Mouse (Mus musculus) neural tube, embryonic 13.5 days (tissue): ENCODE results near the gene Lmo3. TPM values are rescaled to one million over a fixed set of nuclear protein-coding genes. Genes with fewer than 3 reads are reported as not detected.

Source experiments
- ATAC-seq: fragments of 200-750 bp; cut with Nextera tagmentation; 2 replicates; pipeline ENCODE4 v1.8.0; 2017; ENCODE audit warnings: low read depth, mild to moderate bottlenecking, moderate TSS enrichment, moderate library complexity
- H3K27ac ChIP-seq: fragments of 300-500 bp; sonication (generic); replicated peaks from 2 replicates; pipeline ENCODE4 v1.5.1; 2015; ENCODE audit warnings: moderate library complexity, mild to moderate bottlenecking, inconsistent platforms
- H3K27me3 ChIP-seq: fragments of 300-500 bp; sonication (generic); 2 replicates; pipeline ENCODE4 v1.6.1; 2015; ENCODE audit warnings: mild to moderate bottlenecking, inconsistent platforms
- H3K36me3 ChIP-seq: fragments of 300-500 bp; sonication (generic); 2 replicates; pipeline ENCODE4 v1.6.1; 2015; ENCODE audit warnings: mild to moderate bottlenecking, inconsistent platforms
- H3K4me1 ChIP-seq: fragments of 300-500 bp; sonication (generic); replicated peaks from 2 replicates; pipeline ENCODE4 v1.6.1; 2015; ENCODE audit warnings: inconsistent platforms
- H3K4me2 ChIP-seq: fragments of 300-500 bp; sonication (generic); 2 replicates; pipeline ENCODE4 v1.6.1; 2015; ENCODE audit warnings: inconsistent platforms, mild to moderate bottlenecking, moderate library complexity
- H3K4me3 ChIP-seq: fragments of 300-500 bp; sonication (generic); 2 replicates; pipeline ENCODE4 v1.5.1; 2015; ENCODE audit warnings: mild to moderate bottlenecking, inconsistent platforms
- H3K9ac ChIP-seq: fragments of 300-500 bp; sonication (generic); 2 replicates; pipeline ENCODE4 v1.6.1; 2015; ENCODE audit warnings: moderate library complexity, mild to moderate bottlenecking, inconsistent platforms
- H3K9me3 ChIP-seq: fragments of 300-500 bp; sonication (generic); 2 replicates; pipeline ENCODE4 v1.6.1; 2016; ENCODE audit warnings: inconsistent platforms
- WGBS: fragments of 180-500 bp; shearing (Covaris S2); methylation state at CpG from one replicate; pipeline ENCODE4 v1.1.7; 2015; 5-methylcytosine and 5-hydroxymethylcytosine counted together
- polyA plus RNA-seq: library from polyadenylated mRNA; unstranded; fragments of >200 nt; fragmentation: Nextera tagmentation; extraction: Ambion mirVana; gene quantifications from 2 replicates; pipeline ENCODE4 v1.2.1, GENCODE M21; 2015

Gene Lmo3
- polyA plus RNA-seq, 1 experiment from 2014 or later: 44.9 TPM

GRCm38 (mm10) chr6:138503946-138504345, 77.8 kb downstream of the Lmo3 start:
- no peak for ATAC-seq
- Histone ChIP-seq H3K4me1 (no peaks in the 10 kb centered on the region), H3K27ac (no peak overlapping the region), H3K9me3 (no peaks in the 10 kb centered on the region), H3K4me2 (no peak overlapping the region), H3K36me3 (no peaks in the 10 kb centered on the region), H3K9ac (no peak overlapping the region), H3K27me3 (no peaks in the 10 kb centered on the region), H3K4me3 (no peak overlapping the region)
- WGBS: 94% methylated on average over 1 of the region's 1 CpGs

GRCm38 (mm10) chr6:138482834-138483233, 98.9 kb downstream of the Lmo3 start:
- Histone ChIP-seq H3K4me1 (no peaks in the 10 kb centered on the region), H3K27me3 (no peaks in the 10 kb centered on the region), H3K4me3 (no peak overlapping the region), H3K4me2 (no peak overlapping the region), H3K36me3 (no peaks in the 10 kb centered on the region), H3K9me3 (no peaks in the 10 kb centered on the region), H3K9ac (no peak overlapping the region), H3K27ac (no peak overlapping the region)
- no peak for ATAC-seq
- WGBS: 78% methylated on average over 3 of the region's 3 CpGs

GRCm38 (mm10) chr6:138477611-138478010, 104.2 kb downstream of the Lmo3 start:
- 17% methylated on average over 5 of the region's 5 CpGs for WGBS
- Histone ChIP-seq H3K9me3 (no peaks in the 10 kb centered on the region), H3K4me3 (no peak overlapping the region), H3K36me3 (no peaks in the 10 kb centered on the region), H3K4me1 (no peaks in the 10 kb centered on the region), H3K4me2 (no peak overlapping the region), H3K27ac (no peak overlapping the region), H3K9ac (no peak overlapping the region), H3K27me3 (no peaks in the 10 kb centered on the region)
- peak; percentile 53; the same call in 1 of the 2 replicates for ATAC-seq

DNA sequence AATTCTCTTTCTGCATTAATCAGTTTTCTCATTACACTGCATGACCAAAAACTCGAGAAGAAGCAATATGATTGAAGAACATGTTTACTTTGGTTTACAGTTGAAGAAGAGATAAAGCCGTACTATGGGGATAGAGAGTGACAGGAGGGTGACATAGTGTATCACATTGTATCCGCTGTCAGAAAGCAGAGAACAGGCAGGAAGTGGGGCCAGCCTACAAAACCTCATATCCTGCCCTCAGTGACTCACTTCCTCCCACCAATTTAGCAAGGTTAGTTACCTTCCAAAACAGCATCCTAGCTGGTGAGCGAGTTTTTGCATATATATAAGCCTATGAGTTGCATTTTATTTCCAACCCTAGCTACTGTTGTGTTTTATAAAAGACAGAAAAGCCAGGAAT, 112.6 kb downstream of the Lmo3 start:
- H3K4me1 ChIP-seq: no peaks in the 10 kb centered on the region
- H3K4me3 ChIP-seq: no peak overlapping the region
- H3K4me2 ChIP-seq: no peak overlapping the region
- H3K9me3 ChIP-seq: no peaks in the 10 kb centered on the region
- H3K36me3 ChIP-seq: no peaks in the 10 kb centered on the region
- ATAC-seq: no peak
- WGBS: 82% methylated on average over 4 of the region's 4 CpGs
- H3K9ac ChIP-seq: no peak overlapping the region
- no peaks in the 10 kb centered on the region for H3K27me3 ChIP-seq
- H3K27ac ChIP-seq: no peak overlapping the region

DNA sequence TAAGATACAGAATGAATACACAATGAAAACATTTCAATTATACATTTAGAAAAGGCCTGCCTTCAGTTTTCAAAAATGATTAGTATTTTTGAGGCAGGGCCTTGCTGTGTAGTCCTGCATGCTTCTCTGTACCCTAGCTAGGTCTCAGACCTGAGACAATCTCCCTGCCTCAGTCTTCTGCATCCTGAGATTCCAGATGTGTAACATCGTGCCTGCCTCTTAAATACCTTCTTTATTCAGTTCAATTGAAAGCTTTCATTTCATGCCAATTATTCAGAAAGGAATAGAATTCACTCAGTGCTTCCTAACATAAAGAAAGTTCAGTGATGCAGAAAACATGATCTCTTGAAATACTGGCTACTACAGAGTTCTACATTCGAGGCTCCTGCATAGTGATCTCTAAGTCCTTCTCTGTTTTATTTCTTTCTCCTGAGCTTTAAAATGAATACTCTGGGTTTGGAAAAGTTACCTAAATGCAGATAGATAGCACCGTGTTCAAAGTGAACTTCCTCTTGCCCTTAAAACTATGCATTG, 137.2 kb downstream of the Lmo3 start:
- Histone ChIP-seq H3K9me3 (no peaks in the 10 kb centered on the region), H3K4me2 (no peak overlapping the region), H3K4me1 (no peaks in the 10 kb centered on the region), H3K27ac (no peak overlapping the region), H3K27me3 (no peaks in the 10 kb centered on the region), H3K9ac (no peak overlapping the region), H3K4me3 (no peak overlapping the region), H3K36me3 (no peaks in the 10 kb centered on the region)
- no peak for ATAC-seq
- 34% methylated on average over 3 of the region's 3 CpGs for WGBS

DNA sequence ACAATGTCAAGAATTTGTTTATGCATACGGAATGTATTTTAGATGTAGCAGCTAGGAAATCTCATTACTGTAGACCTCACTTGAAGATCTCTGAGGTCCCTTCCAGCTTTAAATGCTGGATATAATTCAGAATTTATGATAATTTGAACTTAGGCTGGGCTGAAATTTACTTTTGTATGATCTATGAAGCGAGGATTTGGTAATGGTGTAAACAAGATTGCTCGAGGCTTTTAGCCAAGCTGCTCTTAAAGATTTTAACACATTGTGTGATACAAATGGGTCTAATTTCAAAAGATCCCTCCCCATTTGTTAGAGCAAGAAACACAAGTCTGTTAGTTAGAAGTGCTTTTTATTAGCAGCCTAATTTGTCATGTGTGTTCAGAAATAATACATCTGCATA, 144.4 kb downstream of the Lmo3 start:
- Histone ChIP-seq H3K9me3 (no peaks in the 10 kb centered on the region), H3K4me1 (no peaks in the 10 kb centered on the region), H3K4me3 (no peak overlapping the region), H3K9ac (no peak overlapping the region), H3K4me2 (no peak overlapping the region), H3K36me3 (no peaks in the 10 kb centered on the region), H3K27ac (no peak overlapping the region), H3K27me3 (no peaks in the 10 kb centered on the region)
- 86% methylated on average over 3 of the region's 3 CpGs for WGBS
- no peak for ATAC-seq

DNA sequence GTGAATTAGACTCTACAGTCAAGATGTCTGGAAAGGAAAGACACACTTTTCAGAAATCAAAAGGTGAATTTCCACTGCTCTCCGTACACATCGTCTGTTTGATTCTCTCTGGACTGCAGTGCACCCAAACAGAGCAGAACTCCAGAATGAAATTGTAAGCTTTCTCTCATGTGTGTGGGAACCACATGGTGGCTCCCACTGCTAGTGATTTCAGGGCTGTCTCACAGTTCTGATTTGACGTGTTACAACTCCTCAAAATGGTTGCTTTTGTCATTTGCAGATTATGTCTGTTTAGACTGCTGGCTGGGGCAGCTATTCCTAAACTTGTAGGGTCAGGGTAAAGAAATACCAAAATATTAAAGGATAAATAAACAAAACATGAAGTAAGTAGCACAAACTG, 145.0 kb downstream of the Lmo3 start:
- ATAC-seq: no peak
- no peaks in the 10 kb centered on the region for H3K9me3 ChIP-seq
- 76% methylated on average over 3 of the region's 3 CpGs for WGBS
- H3K4me1 ChIP-seq: no peaks in the 10 kb centered on the region
- no peak overlapping the region for H3K27ac ChIP-seq
- no peak overlapping the region for H3K4me2 ChIP-seq
- H3K9ac ChIP-seq: no peak overlapping the region
- H3K27me3 ChIP-seq: no peaks in the 10 kb centered on the region
- no peak overlapping the region for H3K4me3 ChIP-seq
- no peaks in the 10 kb centered on the region for H3K36me3 ChIP-seq

DNA sequence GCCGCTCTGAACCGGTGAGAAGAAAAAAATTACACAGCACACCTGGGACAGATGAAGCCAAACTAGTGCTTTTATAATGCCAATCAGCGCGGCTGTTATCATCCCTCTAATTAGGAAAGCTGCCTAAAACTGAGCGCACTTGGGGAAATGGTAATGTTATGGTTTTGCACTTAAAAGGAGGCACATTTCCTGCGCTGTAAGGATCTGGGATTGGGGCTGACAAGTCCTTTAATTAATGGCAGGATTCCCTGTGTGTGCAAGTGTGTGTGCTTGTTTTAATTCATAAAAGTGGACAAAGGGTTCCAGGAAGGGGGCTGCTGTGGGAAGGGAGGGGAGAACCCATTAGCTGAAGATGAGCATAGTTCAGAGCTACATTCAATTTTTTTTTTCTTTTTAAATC, 154.4 kb downstream of the Lmo3 start:
- Histone ChIP-seq H3K36me3 (no peaks in the 10 kb centered on the region), H3K4me3 (no peak overlapping the region), H3K9ac (no peak overlapping the region), H3K4me2 (no peak overlapping the region), H3K27ac (no peak overlapping the region), H3K4me1 (peaks cover 52% of the 10 kb centered on the region), H3K27me3 (peaks cover 14% of the 10 kb centered on the region), H3K9me3 (no peaks in the 10 kb centered on the region)
- ATAC-seq: no peak
- WGBS: 2% methylated on average over 6 of the region's 6 CpGs

DNA sequence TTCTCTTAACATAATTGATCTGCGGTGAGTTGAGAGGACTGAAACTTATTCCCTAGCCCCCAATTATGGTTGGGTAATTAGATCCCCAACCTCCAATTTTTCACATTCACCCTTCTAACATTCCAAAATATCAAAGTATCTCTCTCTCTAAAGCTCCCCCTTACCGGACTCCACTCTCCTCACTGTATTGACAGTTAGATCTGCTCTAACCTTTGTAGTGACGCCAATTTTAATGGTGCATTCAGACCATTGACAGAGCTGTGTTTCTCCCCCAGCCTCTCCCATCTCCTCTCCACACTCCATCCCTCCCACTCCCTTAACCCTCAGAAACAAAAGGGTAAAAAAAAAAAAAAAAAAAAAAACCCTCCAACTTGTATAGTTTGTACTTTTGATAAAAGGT, 154.9 kb downstream of the Lmo3 start:
- Histone ChIP-seq H3K4me2 (no peak overlapping the region), H3K4me3 (no peak overlapping the region), H3K27ac (no peak overlapping the region), H3K9me3 (no peaks in the 10 kb centered on the region), H3K4me1 (peaks cover 57% of the 10 kb centered on the region), H3K27me3 (peaks cover 14% of the 10 kb centered on the region), H3K36me3 (no peaks in the 10 kb centered on the region), H3K9ac (no peak overlapping the region)
- no peak for ATAC-seq
- 15% methylated on average over 3 of the region's 3 CpGs for WGBS

GRCm38 (mm10) chr6:138424514-138425225, 157.1 kb downstream of the Lmo3 start:
- peak overlapping the region; percentile 21; the same call in 1 of the 2 replicates for H3K4me2 ChIP-seq
- H3K27ac ChIP-seq: peak overlapping the region; percentile 56; the same call in 1 of the 2 replicates
- H3K9ac ChIP-seq: 0 out of 2 replicates have a peak overlapping the region, but pooled peaks have one; percentile 5
- peak; percentile 15; the same call in 1 of the 2 replicates for ATAC-seq
- no peaks in the 10 kb centered on the region for H3K36me3 ChIP-seq
- WGBS: 58% methylated on average over 9 of the region's 9 CpGs
- H3K4me1 ChIP-seq: peaks cover 79% of the 10 kb centered on the region
- peaks cover 14% of the 10 kb centered on the region for H3K27me3 ChIP-seq
- no peaks in the 10 kb centered on the region for H3K9me3 ChIP-seq
- H3K4me3 ChIP-seq: 0 out of 2 replicates have a peak overlapping the region, but pooled peaks have one; percentile 3

GRCm38 (mm10) chr6:138422671-138423321, 159.0 kb downstream of the Lmo3 start:
- H3K4me3 ChIP-seq: peak overlapping the region; percentile 46
- no peaks in the 10 kb centered on the region for H3K36me3 ChIP-seq
- H3K9ac ChIP-seq: peak overlapping the region; percentile 70
- peaks cover 86% of the 10 kb centered on the region for H3K4me1 ChIP-seq
- H3K27me3 ChIP-seq: peaks cover 11% of the 10 kb centered on the region; the same call in 1 of the 2 replicates
- peak; percentile 14 for ATAC-seq
- peak overlapping the region; percentile 87; the same call in 1 of the 2 replicates for H3K27ac ChIP-seq
- peak overlapping the region; percentile 69 for H3K4me2 ChIP-seq
- under 1% methylated on average over 15 of the region's 16 CpGs for WGBS
- H3K9me3 ChIP-seq: no peaks in the 10 kb centered on the region

- H3K9ac ChIP-seq: peak overlapping the region; percentile 70
- peak overlapping the region; percentile 69 for H3K4me2 ChIP-seq
- 0 out of 2 replicates have a peak, but pooled peaks have one; percentile 32 for ATAC-seq
- peaks cover 11% of the 10 kb centered on the region; the same call in 1 of the 2 replicates for H3K27me3 ChIP-seq
- H3K9me3 ChIP-seq: no peaks in the 10 kb centered on the region
- H3K36me3 ChIP-seq: no peaks in the 10 kb centered on the region
- peak overlapping the region; percentile 87 for H3K27ac ChIP-seq
- peaks cover 79% of the 10 kb centered on the region for H3K4me1 ChIP-seq
- 0% methylated on average over 24 of the region's 24 CpGs for WGBS
- peak overlapping the region; percentile 46 for H3K4me3 ChIP-seq
These were observed 159.7 kb downstream of the Lmo3 start for GRCm38 (mm10) chr6:138421931-138422531.
